Comparison of ENCODE assay signal across 8 mouse cellular contexts in the genomic region with DNA sequence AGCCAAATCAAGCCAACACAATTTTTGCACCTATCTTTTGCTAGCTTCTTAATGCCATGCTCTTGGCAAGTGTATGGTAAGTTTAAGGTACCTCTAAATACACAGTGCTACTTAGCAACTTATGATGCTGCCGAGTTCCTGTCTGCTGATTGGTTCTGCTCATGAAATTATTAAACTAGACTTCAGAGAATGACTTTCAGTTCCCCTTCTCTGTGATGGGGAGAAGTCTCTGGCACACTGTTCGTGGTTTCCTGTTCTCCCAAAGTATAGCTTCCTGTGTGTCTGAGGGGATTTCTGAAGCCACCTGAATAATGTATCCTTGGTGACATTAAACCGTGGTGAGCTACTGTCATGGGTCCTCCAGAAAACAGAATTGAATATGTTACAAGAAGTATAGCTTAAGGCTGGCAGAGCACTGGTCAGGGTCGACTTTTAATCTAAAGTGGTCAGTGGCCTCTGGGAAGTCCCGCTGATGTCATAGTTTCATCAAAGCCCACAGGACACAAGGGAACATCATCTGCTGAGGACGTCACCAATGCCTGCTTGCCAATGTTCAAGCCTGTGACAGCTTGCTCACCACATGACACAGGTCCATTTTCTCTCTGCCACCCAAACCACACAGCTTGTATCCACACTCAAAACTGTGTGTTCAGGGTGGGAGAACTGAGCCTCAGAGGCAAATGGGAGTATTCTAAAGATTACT. TPM values are rescaled to one million over a fixed set of nuclear protein-coding genes. Genes with fewer than 3 reads are reported as not detected.
DNase-seq lines count a peak whose midpoint lies in the region; ATAC-seq lines count a peak whose summit lies in the region.

No protein-coding gene starts in this region.

- no peak for ATAC-seq in frontal cortex, adult (ENCODE audit: low TSS enrichment)
- ATAC-seq in CD4-positive, CD25-positive, alpha-beta regulatory T cell, adult 4 months: peak; percentile 96

- peak; percentile 11 to 83 for DNase-seq in frontal cortex, adult 2 months (ENCODE audit: extremely low spot score in 1 of 2, low spot score in 1 of 2)
- peak; percentile 11 for DNase-seq in c-Kit-positive CD71-positive TER-119-negative erythroid progenitor cells, embryonic 14.5 days (ENCODE audit: low read depth)
- peak; percentile 41 to 45 for DNase-seq in layer of hippocampus, postnatal 10 days (ENCODE audit: low spot score in 2 of 2)
- DNase-seq in natural killer cell, adult 2 months (ENCODE audit: low spot score in 2 of 2): peak; percentile 87 to 94
- peak; percentile 43 to 58 for DNase-seq in thymus, postnatal 36 days
- DNase-seq in ovary, postnatal 36 days (ENCODE audit: low spot score): no peak

RNA-seq across cellular contexts. Expression of a gene that starts 6.9 kb away (rescaled TPM):
- polyA plus RNA-seq in frontal cortex, adult 2 months (2012; rRNA removed): 0.06 TPM in 1 of 2 replicates, not detected in the other
- under 1 TPM in 1 of 2 experiments, not detected in 1; 0.23 TPM for polyA plus RNA-seq in CD4-positive, CD25-positive, alpha-beta regulatory T cell, adult 4 months (2017; shearing (Covaris generic))
- total RNA-seq in layer of hippocampus, postnatal 10 days (2021): 1 to 10 TPM in 1 of 2 experiments, under 1 TPM in 1; 0.58 to 1.3 TPM

RNA-seq across cellular contexts. Expression of a gene that starts 22.3 kb away (rescaled TPM):
- not detected in 2 replicates for polyA plus RNA-seq in frontal cortex, adult 2 months (2012; rRNA removed)
- polyA plus RNA-seq in CD4-positive, CD25-positive, alpha-beta regulatory T cell, adult 4 months (2017; shearing (Covaris generic)): under 1 TPM in 1 of 2 experiments, not detected in 1; 0.18 TPM
- total RNA-seq in layer of hippocampus, postnatal 10 days (2021): not detected

RNA-seq across cellular contexts. Expression of a gene that starts 29.2 kb away (rescaled TPM):
- not detected in 2 replicates for polyA plus RNA-seq in frontal cortex, adult 2 months (2012; rRNA removed)
- not detected for polyA plus RNA-seq in CD4-positive, CD25-positive, alpha-beta regulatory T cell, adult 4 months (2017; shearing (Covaris generic))
- total RNA-seq in layer of hippocampus, postnatal 10 days (2021): not detected

RNA-seq across cellular contexts. Expression of a gene that starts 42.1 kb away (rescaled TPM):
- polyA plus RNA-seq in frontal cortex, adult 2 months (2012; rRNA removed): 3.2 and 5.1 TPM in 2 replicates
- 10 to 100 TPM; 12.7 to 77.2 TPM for polyA plus RNA-seq in CD4-positive, CD25-positive, alpha-beta regulatory T cell, adult 4 months (2017; shearing (Covaris generic))
- total RNA-seq in layer of hippocampus, postnatal 10 days (2021): 1 to 10 TPM; 1.3 to 2.3 TPM

RNA-seq across cellular contexts. Expression of a gene that starts 50.9 kb away (rescaled TPM):
- polyA plus RNA-seq in frontal cortex, adult 2 months (2012; rRNA removed): 10.7 and 11.1 TPM in 2 replicates
- 1 to 10 TPM; 1.8 to 1.9 TPM for polyA plus RNA-seq in CD4-positive, CD25-positive, alpha-beta regulatory T cell, adult 4 months (2017; shearing (Covaris generic))
- total RNA-seq in layer of hippocampus, postnatal 10 days (2021): 1 to 10 TPM; 7.1 to 8.6 TPM
